In genomic region chr6:96116534-96117272, GRCm38 (mm10) we compare ENCODE assay signal across 8 mouse cellular contexts. TPM values are rescaled to one million over a fixed set of nuclear protein-coding genes. Genes with fewer than 3 reads are reported as not detected.
DNase-seq lines count a peak whose midpoint lies in the region; ATAC-seq and TF ChIP-seq lines count a peak whose summit lies in the region.
"Had no signal": no experiment of that assay in that cellular context is flagged by ENCODE, and none has a peak within 500 bp of the region (broad histone marks: within the 10 kb centered on the region; RNA-seq: fewer than 3 reads in every experiment).

No protein-coding gene starts in this region.

- H3K36me3 ChIP-seq in limb, embryonic 11.5 days (ENCODE audit: control insufficient read depth, insufficient read depth, low read length), result no peaks in the 10 kb centered on the region
- H3K36me3 ChIP-seq in midbrain, embryonic 15.5 days (replicated peaks), result no peaks in the 10 kb centered on the region
- no peaks in the 10 kb centered on the region for H3K36me3 ChIP-seq in testis, adult 2 months (ENCODE audit: control insufficient read depth, insufficient read depth, low read length)

- no peaks in the 10 kb centered on the region for H3K4me1 ChIP-seq in limb, embryonic 11.5 days (ENCODE audit: control insufficient read depth, insufficient read depth, low read length)
- peaks cover 26% of the 10 kb centered on the region for H3K4me1 ChIP-seq in midbrain, embryonic 15.5 days
- peaks cover 4% of the 10 kb centered on the region; the same call in 1 of the 2 replicates for H3K4me1 ChIP-seq in testis, adult 2 months (ENCODE audit: control insufficient read depth, insufficient read depth, low read length)

- WGBS in limb, embryonic 11.5 days, result under 1% methylated on average over 31 of the region's 32 CpGs
- under 1% methylated on average over 32 of the region's 32 CpGs for WGBS in midbrain, embryonic 15.5 days

- no peak for TF ChIP-seq CTCF in testis, adult 2 months (IDR thresholded peaks at IDR 0.05; ENCODE audit: control insufficient read depth, insufficient read depth, insufficient replicate concordance, low read depth, low read length)

- intact Hi-C loops in gastrocnemius, postnatal 14 days (cut with DNase I; ENCODE audit: low total_unique reads), result no loop called here

- no peaks in the 10 kb centered on the region for H3K27me3 ChIP-seq in limb, embryonic 11.5 days (ENCODE audit: control insufficient read depth, insufficient read depth, low read length)
- no peaks in the 10 kb centered on the region for H3K27me3 ChIP-seq in midbrain, embryonic 15.5 days (replicated peaks)
- no peaks in the 10 kb centered on the region for H3K27me3 ChIP-seq in testis, adult 2 months (ENCODE audit: control insufficient read depth, insufficient read depth, low read length)

- peak; percentile 73 for ATAC-seq in limb, embryonic 11.5 days (ENCODE audit: insufficient number of reproducible peaks, low FRiP score, low TSS enrichment, low read depth)
- ATAC-seq in midbrain, embryonic 15.5 days (replicated peaks), result peak; percentile 84

- no peak overlapping the region for H3K27ac ChIP-seq in limb, embryonic 11.5 days (replicated peaks; ENCODE audit: low read depth, low read length)
- H3K27ac ChIP-seq in midbrain, embryonic 15.5 days, result peak overlapping the region; percentile 79
- no peak overlapping the region for H3K27ac ChIP-seq in testis, adult 2 months (ENCODE audit: control insufficient read depth, insufficient read depth, low read depth, low read length)

- DNase-seq in adrenal gland, adult (ENCODE audit: inconsistent age in 2 of 2, low spot score in 1 of 2), result peak; percentile 15 to 77
- peak; percentile 29 to 52 for DNase-seq in cerebellum, postnatal 25 days
- peak; percentile 15 for DNase-seq in gastrocnemius, postnatal 14 days
- peak; percentile 12 for DNase-seq in kidney, adult 18-20 months
- peak; percentile 72 for DNase-seq in limb, embryonic 11.5 days (ENCODE audit: low spot score)

- H3K9me3 ChIP-seq in limb, embryonic 11.5 days (ENCODE audit: control insufficient read depth, low read length), result no peaks in the 10 kb centered on the region
- H3K9me3 ChIP-seq in midbrain, embryonic 15.5 days, result no peaks in the 10 kb centered on the region

- TF ChIP-seq POLR2A in testis, adult 2 months (IDR thresholded peaks at IDR 0.05; ENCODE audit: control insufficient read depth, low read depth, low read length), result no peak

- H3K9ac ChIP-seq in limb, embryonic 11.5 days (ENCODE audit: low read length), result peak overlapping the region; percentile 66
- peak overlapping the region; percentile 72 for H3K9ac ChIP-seq in midbrain, embryonic 15.5 days

- peak overlapping the region; percentile 89 for H3K4me2 ChIP-seq in limb, embryonic 11.5 days (ENCODE audit: low read depth, severe bottlenecking)
- H3K4me2 ChIP-seq in midbrain, embryonic 15.5 days, result peak overlapping the region; percentile 90

- H3K4me3 ChIP-seq in limb, embryonic 11.5 days (ENCODE audit: low read depth, low read length), result peak overlapping the region; percentile 54
- H3K4me3 ChIP-seq in midbrain, embryonic 15.5 days, result peak overlapping the region; percentile 62
- H3K4me3 ChIP-seq in testis, adult 2 months (ENCODE audit: control insufficient read depth, low read depth, low read length), result peak overlapping the region; percentile 23

RNA-seq across cellular contexts. Expression of gene Fam19a1, which starts 3.7 kb away (rescaled TPM):
- not detected for total RNA-seq in gastrocnemius, postnatal 14 days (2021)
- polyA plus RNA-seq in limb, embryonic 11.5 days (2014; fragmentation: Nextera tagmentation; extraction: Ambion mirVana), result 4.0 and 4.1 TPM in 2 replicates
- polyA plus RNA-seq in midbrain, embryonic 15.5 days (2015; fragmentation: Nextera tagmentation; extraction: Ambion mirVana), result 32.8 and 34.2 TPM in 2 replicates
- polyA plus RNA-seq in testis, adult 2 months (2012; rRNA removed), result 0.02 TPM in 1 of 2 replicates, not detected in the other

RNA-seq across cellular contexts. Expression of gene 1700123L14Rik, which starts 49.3 kb away (rescaled TPM):
- total RNA-seq in gastrocnemius, postnatal 14 days (2021), result not detected
- polyA plus RNA-seq in limb, embryonic 11.5 days (2014; fragmentation: Nextera tagmentation; extraction: Ambion mirVana), result not detected in 2 replicates
- 0.09 TPM in 1 of 2 replicates, not detected in the other for polyA plus RNA-seq in midbrain, embryonic 15.5 days (2015; fragmentation: Nextera tagmentation; extraction: Ambion mirVana)
- 425 and 449 TPM in 2 replicates for polyA plus RNA-seq in testis, adult 2 months (2012; rRNA removed)
- total RNA-seq: gastrocnemius, postnatal 4 days had no signal

Comparison
In these comparisons a context has a peak if more than half of its experiments do, and no peak if none do; other contexts are left out.
1. DNase-seq: peak in every context shown above with its lines; median percentile 72 in limb, embryonic 11.5 days; 46 in adrenal gland, adult; 40 in cerebellum, postnatal 25 days; 15 in gastrocnemius, postnatal 14 days; 12 in kidney, adult 18-20 months.
2. RNA of gene 1700123L14Rik, which starts 49.3 kb away (polyA plus RNA-seq): 425 to 449 TPM in testis, adult 2 months; 0.09 TPM in midbrain, embryonic 15.5 days and not detected in limb, embryonic 11.5 days; every median in the first group is over 100 times any median in the second.
3. Peak in every context shown above with its lines, with median percentiles within 50 percentile points of each other: H3K4me3 ChIP-seq.